Mouse (Mus musculus) thymus, postnatal 10 days (tissue): ENCODE data around the gene Rtn4r.
"Not testable (repeated sequence)": the region's sequence is repeated elsewhere in the genome, so short reads cannot be mapped to it uniquely, and the experiment has no call there.

Experiments
- DNase-seq, 2 experiments: peaks; one replicate each; pipeline ENCODE4 v3.0.0; 2021; ENCODE audit warnings: low spot score in 2 of 2

The Rtn4r gene

DNA sequence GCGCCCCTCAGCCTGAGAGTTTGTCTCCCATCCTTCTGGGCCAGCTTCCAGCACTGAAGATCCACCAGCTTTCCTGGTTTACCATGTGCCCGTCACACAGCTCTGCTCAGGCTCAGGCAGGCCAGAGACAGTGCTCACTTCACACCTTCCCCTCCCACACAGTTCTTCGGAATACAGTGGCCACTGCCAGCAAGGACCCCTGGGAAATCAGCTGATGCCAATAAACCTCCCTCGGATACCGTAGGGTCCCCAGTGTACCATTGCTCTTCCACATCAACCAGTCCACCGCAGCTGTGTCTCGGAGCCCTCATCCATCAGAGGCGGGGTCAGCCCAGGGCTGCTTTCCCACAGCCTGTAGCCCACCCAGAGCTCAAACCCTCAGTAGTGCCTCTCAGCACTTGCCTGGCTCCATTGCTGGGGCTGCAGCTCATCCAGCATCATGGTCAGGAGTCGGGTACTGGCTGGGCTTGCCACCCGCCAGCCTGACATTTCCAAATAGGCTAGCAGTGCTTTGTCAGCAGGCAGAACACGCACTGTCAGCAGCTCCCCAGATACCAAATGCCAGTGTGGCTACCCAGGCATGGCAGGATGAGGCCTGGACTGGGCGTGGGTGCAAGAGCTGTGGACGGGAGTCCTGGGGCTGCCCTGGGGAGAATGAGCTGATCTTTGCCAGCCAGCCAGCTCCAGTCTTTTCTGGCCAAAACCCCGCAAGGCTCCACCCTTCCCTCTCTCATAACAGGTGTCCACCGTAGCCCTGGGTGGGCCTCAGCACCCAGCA is 67.0 kb downstream of the Rtn4r start:
- DNase-seq = no peak

GRCm38 (mm10) chr16:18195068-18195467 is 67.6 kb downstream of the Rtn4r start:
- DNase-seq = no peak

DNA sequence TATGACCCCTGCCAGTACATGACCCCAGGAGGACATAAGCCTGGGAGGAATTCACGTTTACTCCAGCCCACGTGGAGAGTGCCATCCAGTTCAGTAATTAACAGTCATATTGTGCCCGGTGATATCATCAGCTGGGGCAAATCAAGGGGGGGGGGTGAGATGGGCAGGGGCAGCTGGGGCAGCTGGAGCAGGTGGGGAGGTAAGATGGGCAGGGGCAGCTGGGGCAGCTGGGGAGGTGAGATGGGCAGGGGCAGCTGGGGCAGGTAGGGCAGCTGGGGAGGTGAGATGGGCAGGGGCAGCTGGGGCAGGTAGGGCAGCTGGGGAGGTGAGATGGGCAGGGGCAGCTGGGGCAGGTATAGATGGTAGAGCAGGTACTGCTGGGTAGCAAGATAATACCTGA is 68.1 kb downstream of the Rtn4r start:
- DNase-seq = not testable (repeated sequence)

GRCm38 (mm10) chr16:18197881-18198280 is 70.4 kb downstream of the Rtn4r start:
- DNase-seq = no peak

- no peak for DNase-seq
Observed at GRCm38 (mm10) chr16:18198365-18199098, 71.1 kb downstream of the Rtn4r start.

DNA sequence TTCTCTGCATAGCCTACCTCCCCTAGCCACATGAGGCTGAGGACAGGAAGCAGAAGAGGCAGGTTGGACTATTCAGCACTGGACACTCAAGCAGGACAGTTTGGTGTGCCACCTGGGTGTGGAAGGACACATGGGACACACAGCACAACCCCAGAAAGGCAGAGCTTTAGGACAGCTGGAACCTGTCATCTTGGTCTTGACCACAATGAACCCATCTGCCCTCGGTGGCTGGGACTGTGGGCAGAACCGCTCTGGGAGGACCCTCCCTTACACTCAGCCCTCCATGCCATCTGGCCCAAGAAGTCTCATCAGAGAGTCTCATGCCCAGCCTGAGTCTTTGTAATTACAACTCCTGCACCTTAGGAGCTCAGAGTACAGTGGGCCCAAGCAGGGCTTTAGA is 72.6 kb downstream of the Rtn4r start:
- DNase-seq = no peak

GRCm38 (mm10) chr16:18201620-18202019 is 74.2 kb downstream of the Rtn4r start:
- DNase-seq = no peak
